Mouse (Mus musculus): ENCODE data around the gene Btg1.

DNA sequence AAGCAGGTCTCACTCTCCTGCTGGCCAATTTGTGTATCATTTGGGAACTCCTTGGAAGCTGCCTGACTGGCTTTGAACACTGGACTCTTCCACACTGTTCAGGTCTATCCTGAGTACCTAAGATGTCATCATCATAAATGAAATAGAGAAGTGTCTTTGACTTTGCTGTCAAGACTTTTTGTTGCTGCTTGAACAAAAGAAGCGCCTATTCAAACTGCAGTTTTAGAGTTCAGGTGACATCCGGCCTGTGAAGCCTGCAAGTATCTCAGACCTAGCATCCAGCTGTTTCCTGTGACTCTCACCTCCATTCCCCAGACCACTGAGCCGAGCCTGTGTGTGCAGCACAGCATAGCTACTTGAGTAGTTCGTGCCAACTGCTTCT is 4.1 kb downstream of the Btg1 start:
- no peak for TF ChIP-seq GATA1 (IDR thresholded peaks at IDR 0.05; ENCODE audit: low read length)
- no peak for TF ChIP-seq TAL1 (IDR thresholded peaks at IDR 0.05; ENCODE audit: low read length)
